Mouse (Mus musculus): ENCODE measurements at regions not wholly inside any gene's neighbourhood (a gene's known extent, or its start where the extent isn't known, plus 50 kb on each side); places are given as distances from the start of the nearest gene placed in this dataset.

- 70% methylated on average over 6 of the region's 6 CpGs for WGBS
- no peaks in the 10 kb centered on the region for H3K36me3 ChIP-seq (ENCODE audit: control insufficient read depth, insufficient read depth, low read length)
- H3K9me3 ChIP-seq (ENCODE audit: control insufficient read depth, low read length) = no peaks in the 10 kb centered on the region
- H3K27ac ChIP-seq (ENCODE audit: low read depth, low read length) = no peak overlapping the region
- H3K4me1 ChIP-seq (ENCODE audit: control insufficient read depth, insufficient read depth, low read depth, low read length) = no peaks in the 10 kb centered on the region; the same call in 1 of the 2 replicates
- H3K9ac ChIP-seq (ENCODE audit: low read depth, low read length) = no peak overlapping the region
- H3K4me3 ChIP-seq (ENCODE audit: low read length) = no peak overlapping the region
- ATAC-seq = no peak
- no peaks in the 10 kb centered on the region for H3K27me3 ChIP-seq (replicated peaks; ENCODE audit: control insufficient read depth, insufficient read depth, low read length)
- no peak overlapping the region for H3K4me2 ChIP-seq (ENCODE audit: low read length)
Observed at GRCm38 (mm10) chr2:168332972-168333371, 51.4 kb upstream of the Kcng1 start.
